Mouse (Mus musculus) stomach, postnatal 0 days (tissue): ENCODE data around the gene Nrxn3. TPM values are rescaled to one million over a fixed set of nuclear protein-coding genes. Genes with fewer than 3 reads are reported as not detected.

Experiments
- ATAC-seq: fragments of 200-750 bp; cut with Nextera tagmentation; 2 replicates; pipeline ENCODE4 v1.8.0; 2017; ENCODE audit not compliant: low FRiP score, low TSS enrichment
- DNase-seq: peaks from one replicate; pipeline ENCODE4 v3.0.0-alpha.2; 2016; ENCODE audit warnings: low spot score
- H3K27ac ChIP-seq: fragments of 300-500 bp; sonication (generic); replicated peaks from 2 replicates; pipeline ENCODE4 v1.5.1; 2014; ENCODE audit warnings: mild to moderate bottlenecking, control low read depth
- H3K27me3 ChIP-seq: fragments of 300-500 bp; sonication (generic); 2 replicates; pipeline ENCODE4 v1.6.1; 2014; ENCODE audit warnings: low read length; ENCODE audit not compliant: control insufficient read depth, insufficient read depth
- H3K36me3 ChIP-seq: fragments of 300-500 bp; sonication (generic); 2 replicates; pipeline ENCODE4 v1.6.1; 2014; ENCODE audit warnings: low read length, mixed read lengths; ENCODE audit not compliant: control insufficient read depth, insufficient read depth
- H3K4me1 ChIP-seq: fragments of 300-500 bp; sonication (generic); replicated peaks from 2 replicates; pipeline ENCODE4 v1.6.1; 2014; ENCODE audit warnings: antibody characterized with exemption; ENCODE audit not compliant: control insufficient read depth, insufficient read depth
- H3K4me2 ChIP-seq: fragments of 300-500 bp; sonication (generic); replicated peaks from 2 replicates; pipeline ENCODE4 v1.6.1; 2014; ENCODE audit warnings: low read depth, mild to moderate bottlenecking, control low read depth, moderate library complexity
- H3K4me3 ChIP-seq: fragments of 300-500 bp; sonication (generic); 2 replicates; pipeline ENCODE4 v1.5.1; 2014; ENCODE audit warnings: low read depth, low read length, control low read depth
- H3K9ac ChIP-seq: fragments of 300-500 bp; sonication (generic); 2 replicates; pipeline ENCODE4 v1.6.1; 2014; ENCODE audit warnings: mild to moderate bottlenecking, low read length, control low read depth, mixed read lengths
- H3K9me3 ChIP-seq: fragments of 300-500 bp; sonication (generic); 2 replicates; pipeline ENCODE4 v1.6.1; 2016; ENCODE audit warnings: low read length; ENCODE audit not compliant: control insufficient read depth
- CTCF ChIP-seq: IDR thresholded peaks from 2 replicates; pipeline ENCODE4 v1.5.1; 2016; ENCODE audit warnings: antibody characterized with exemption, low read depth, mild to moderate bottlenecking, moderate library complexity
- EP300 ChIP-seq: optimal IDR thresholded peaks from 2 replicates; pipeline ENCODE3; 2016; ENCODE audit warnings: antibody characterized with exemption
- WGBS: fragments of 180-500 bp; shearing (Covaris S2); extraction: QIAGEN DNeasy Blood & Tissue Kit; methylation state at CpG from one replicate; pipeline ENCODE4 v1.1.7; 2014; 5-methylcytosine and 5-hydroxymethylcytosine counted together
- polyA plus RNA-seq: library from polyadenylated mRNA; unstranded; fragments of >200 nt; fragmentation: Nextera tagmentation; extraction: Ambion mirVana; gene quantifications from 2 replicates; pipeline ENCODE4 v1.2.1, GENCODE M21; 2015

The Nrxn3 gene
- polyA plus RNA-seq, 1 experiment from 2014 or later, result 1.0 TPM

DNA sequence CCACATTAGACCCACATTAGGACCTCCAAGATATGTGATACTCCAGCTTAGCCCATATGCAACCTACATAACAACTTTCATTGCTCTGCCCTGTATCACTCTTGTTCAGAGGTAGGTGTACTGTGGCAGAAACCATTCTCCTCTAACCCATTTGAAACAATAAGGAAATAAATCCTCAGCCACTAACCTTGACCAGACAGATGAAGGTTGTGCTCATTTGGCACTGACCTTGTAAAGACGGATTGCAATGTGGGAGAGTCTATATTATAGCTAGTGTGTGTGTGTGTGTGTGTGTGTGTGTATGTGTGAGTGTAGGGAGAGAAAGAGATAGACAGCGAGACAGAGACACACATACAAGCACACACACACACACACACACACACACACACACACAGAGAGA is 253.9 kb downstream of the Nrxn3 start:
- no peak for DNase-seq
- H3K9ac ChIP-seq, result no peak overlapping the region
- no peak overlapping the region for H3K4me3 ChIP-seq
- 55% methylated on average over 2 of the region's 2 CpGs for WGBS
- H3K27me3 ChIP-seq, result no peaks in the 10 kb centered on the region
- TF ChIP-seq EP300 (no peak), CTCF (no peak)
- H3K4me2 ChIP-seq, result no peak overlapping the region
- H3K36me3 ChIP-seq, result no peaks in the 10 kb centered on the region
- no peaks in the 10 kb centered on the region for H3K4me1 ChIP-seq
- no peaks in the 10 kb centered on the region for H3K9me3 ChIP-seq
- no peak overlapping the region for H3K27ac ChIP-seq
- no peak for ATAC-seq

DNA sequence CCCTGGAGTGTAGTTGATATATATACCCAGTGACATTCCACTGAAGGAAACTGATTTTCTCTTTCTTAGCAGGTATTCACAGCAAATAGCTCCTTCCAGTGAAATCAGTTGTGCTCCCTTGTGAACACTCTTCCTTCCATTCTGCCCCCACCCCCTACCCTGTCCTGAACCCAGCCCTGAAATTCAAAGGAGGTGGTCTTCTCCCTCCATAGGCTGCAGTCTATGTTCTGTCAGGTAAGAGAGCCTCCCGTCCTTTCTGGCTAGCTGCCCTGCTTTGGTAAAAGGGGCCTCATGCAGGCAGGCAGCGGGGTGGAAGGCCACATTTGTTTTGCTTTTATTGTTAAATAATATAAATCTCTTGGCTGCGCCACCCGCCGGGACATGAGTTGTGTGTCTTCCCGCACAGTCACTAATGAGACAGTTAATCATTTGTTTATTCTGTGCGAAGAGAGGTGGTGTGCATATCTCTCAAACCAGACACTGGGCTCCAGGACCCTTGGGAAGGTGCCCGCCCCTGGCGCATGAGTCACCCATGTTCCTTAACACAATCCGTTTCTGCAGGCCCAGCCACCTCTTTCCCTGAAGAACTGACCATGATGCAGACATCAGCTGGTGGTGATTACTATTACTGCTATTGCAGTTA is 261.1 kb downstream of the Nrxn3 start:
- Histone ChIP-seq H3K4me3 (no peak overlapping the region), H3K9me3 (no peaks in the 10 kb centered on the region), H3K9ac (no peak overlapping the region), H3K4me2 (no peak overlapping the region), H3K4me1 (no peaks in the 10 kb centered on the region; the same call in 1 of the 2 replicates), H3K27me3 (no peaks in the 10 kb centered on the region), H3K27ac (no peak overlapping the region), H3K36me3 (no peaks in the 10 kb centered on the region)
- TF ChIP-seq CTCF (no peak), EP300 (no peak)
- WGBS, result 14% methylated on average over 10 of the region's 10 CpGs
- peak; percentile 23 for DNase-seq
- ATAC-seq, result peak; percentile 65; the same call in 1 of the 2 replicates

DNA sequence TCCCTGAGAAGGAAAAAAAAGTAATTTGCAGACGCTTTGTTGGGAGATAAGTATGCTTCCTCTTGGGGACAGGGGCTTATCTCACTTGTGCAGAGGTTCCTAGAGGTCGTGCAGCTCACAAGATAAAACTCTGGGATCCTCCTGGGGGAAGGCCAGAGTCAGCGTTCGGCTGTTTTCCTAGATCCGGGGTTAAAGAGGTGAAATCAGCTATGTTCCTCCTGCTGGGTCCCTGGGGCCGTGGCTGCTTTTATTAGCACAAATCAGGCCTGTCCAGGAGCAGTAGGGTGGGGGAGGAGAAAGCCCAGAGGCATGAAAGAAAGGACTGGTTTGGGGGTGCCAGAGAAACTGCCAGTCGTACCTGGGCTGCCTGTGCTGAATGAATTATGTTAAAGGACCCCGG is 261.7 kb downstream of the Nrxn3 start:
- Histone ChIP-seq H3K4me3 (no peak overlapping the region), H3K4me1 (no peaks in the 10 kb centered on the region; the same call in 1 of the 2 replicates), H3K4me2 (no peak overlapping the region), H3K9me3 (no peaks in the 10 kb centered on the region), H3K27ac (no peak overlapping the region), H3K27me3 (no peaks in the 10 kb centered on the region), H3K9ac (no peak overlapping the region), H3K36me3 (no peaks in the 10 kb centered on the region)
- DNase-seq (no peak), ATAC-seq (peak; percentile 63; the same call in 1 of the 2 replicates)
- TF ChIP-seq EP300 (no peak), CTCF (no peak)
- 19% methylated on average over 8 of the region's 8 CpGs for WGBS

DNA sequence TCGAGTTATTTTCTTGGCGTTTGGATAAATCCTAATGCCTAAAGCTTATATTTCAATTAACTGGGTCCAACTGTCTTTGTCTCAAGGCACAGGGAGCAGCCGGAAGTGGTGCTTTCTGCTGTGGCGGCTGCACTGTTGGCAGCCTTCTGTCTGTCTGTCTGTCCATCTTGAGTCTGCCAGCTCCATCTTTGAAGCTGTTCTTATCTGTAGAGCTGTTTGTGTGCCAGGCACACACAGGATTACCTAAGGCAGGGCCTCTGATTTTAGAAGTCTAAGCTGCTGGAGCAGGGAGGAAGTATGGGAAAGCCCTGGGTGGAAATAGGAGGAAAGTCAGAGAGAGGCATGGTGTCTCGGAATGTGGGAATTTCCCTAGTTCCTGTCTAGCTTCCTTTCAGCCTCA is 262.1 kb downstream of the Nrxn3 start:
- no peaks in the 10 kb centered on the region for H3K9me3 ChIP-seq
- no peaks in the 10 kb centered on the region for H3K36me3 ChIP-seq
- H3K27ac ChIP-seq, result no peak overlapping the region
- 0 out of 2 replicates have a peak, but pooled peaks have one; percentile 26 for ATAC-seq
- no peak overlapping the region for H3K4me2 ChIP-seq
- WGBS, result 29% methylated on average over 5 of the region's 5 CpGs
- no peaks in the 10 kb centered on the region; the same call in 1 of the 2 replicates for H3K4me1 ChIP-seq
- H3K27me3 ChIP-seq, result no peaks in the 10 kb centered on the region
- no peak for DNase-seq
- TF ChIP-seq CTCF, result no peak
- no peak for TF ChIP-seq EP300
- no peak overlapping the region for H3K9ac ChIP-seq
- H3K4me3 ChIP-seq, result no peak overlapping the region

DNA sequence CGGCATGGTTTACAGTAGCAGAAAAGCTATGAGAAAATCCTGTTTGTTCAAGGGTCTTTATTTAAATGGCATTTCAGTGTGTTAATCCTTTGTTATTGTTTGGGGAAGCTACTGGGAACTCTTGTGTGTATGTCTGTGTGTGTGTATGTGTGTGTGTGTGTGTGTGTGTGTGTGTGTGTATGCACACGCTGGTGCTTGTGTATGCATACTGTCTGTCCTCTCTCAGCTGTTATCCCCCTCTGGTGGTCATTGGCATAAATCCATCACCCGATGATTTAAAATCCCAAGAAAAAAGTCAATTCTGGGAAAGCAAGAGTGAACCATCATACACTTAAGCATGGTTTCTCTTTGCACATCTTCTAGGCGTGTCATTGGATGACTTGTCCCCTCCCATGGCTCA is 264.4 kb downstream of the Nrxn3 start:
- H3K9ac ChIP-seq, result no peak overlapping the region
- ATAC-seq (no peak), DNase-seq (no peak)
- no peaks in the 10 kb centered on the region for H3K27me3 ChIP-seq
- TF ChIP-seq CTCF (peak; percentile 55), EP300 (no peak)
- no peaks in the 10 kb centered on the region for H3K36me3 ChIP-seq
- WGBS, result 34% methylated on average over 4 of the region's 4 CpGs
- H3K4me3 ChIP-seq, result no peak overlapping the region
- no peaks in the 10 kb centered on the region for H3K9me3 ChIP-seq
- no peak overlapping the region for H3K27ac ChIP-seq
- no peaks in the 10 kb centered on the region; the same call in 1 of the 2 replicates for H3K4me1 ChIP-seq
- no peak overlapping the region for H3K4me2 ChIP-seq

DNA sequence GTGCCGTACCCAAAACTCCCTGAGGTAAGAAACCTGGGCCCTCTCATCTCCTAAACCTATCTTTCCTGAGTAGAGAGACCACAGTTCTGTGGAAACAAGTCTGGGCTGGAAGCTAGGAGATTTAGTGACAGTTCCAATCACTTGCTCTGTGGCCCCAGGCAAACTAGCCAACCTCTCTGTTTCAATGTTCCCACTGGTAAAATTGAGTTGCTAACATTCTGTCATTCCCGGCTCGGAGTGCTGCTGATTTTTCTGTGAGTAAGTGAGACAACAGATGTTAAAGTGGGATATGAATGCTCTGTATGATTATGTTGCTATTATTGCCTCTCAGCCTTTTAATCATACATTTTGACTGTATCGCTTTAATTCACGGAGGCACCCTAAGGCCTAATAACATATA is 268.1 kb downstream of the Nrxn3 start:
- TF ChIP-seq EP300, result no peak
- TF ChIP-seq CTCF, result no peak
- DNase-seq (no peak), ATAC-seq (no peak)
- WGBS, result 86% methylated on average over 5 of the region's 5 CpGs
- H3K4me3 ChIP-seq, result no peak overlapping the region
- H3K27ac ChIP-seq, result no peak overlapping the region
- H3K27me3 ChIP-seq, result no peaks in the 10 kb centered on the region
- H3K4me1 ChIP-seq, result no peaks in the 10 kb centered on the region
- no peaks in the 10 kb centered on the region for H3K36me3 ChIP-seq
- no peak overlapping the region for H3K9ac ChIP-seq
- H3K4me2 ChIP-seq, result no peak overlapping the region
- H3K9me3 ChIP-seq, result no peaks in the 10 kb centered on the region
